Mouse (Mus musculus): Measurements from ENCODE around the gene Fam57b. TPM values are rescaled to one million over a fixed set of nuclear protein-coding genes. Genes with fewer than 3 reads are reported as not detected.
"Not testable (repeated sequence)": the region's sequence is repeated elsewhere in the genome, so short reads cannot be mapped to it uniquely, and the experiment has no call there.

Fam57b gene
- polyA plus RNA-seq, 1 experiment, result 1.9 TPM

GRCm38 (mm10) chr7:126776598-126777057, 20.8 kb upstream of the Fam57b start, which contains the start of gene Ypel3:
TSS of gene Ypel3 (plus strand) at chr7:126776955.
- under 1% methylated on average over 36 of the region's 37 CpGs for WGBS
- no peak for DNase-seq (ENCODE audit: low read depth, low spot score)

- no peak for DNase-seq (ENCODE audit: low read depth, low spot score)
- WGBS, result 53% methylated on average over 10 of the region's 10 CpGs
These were observed 20.0 kb upstream of the Fam57b start for GRCm38 (mm10) chr7:126777476-126777875.

GRCm38 (mm10) chr7:126778147-126778546, 19.3 kb upstream of the Fam57b start:
- WGBS, result 87% methylated on average over 3 of the region's 3 CpGs
- DNase-seq (ENCODE audit: low read depth, low spot score), result no peak

- DNase-seq (ENCODE audit: low read depth, low spot score), result not testable (repeated sequence)
- WGBS, result 75% methylated on average over 7 of the region's 7 CpGs
These were observed 18.4 kb upstream of the Fam57b start for GRCm38 (mm10) chr7:126779101-126779500.

GRCm38 (mm10) chr7:126779983-126780970, 17.2 kb upstream of the Fam57b start:
- whole genome bisulfite sequencing, result 3% methylated on average over 21 of the region's 21 CpGs
- no peak for DNase-seq (ENCODE audit: low read depth, low spot score)

GRCm38 (mm10) chr7:126780971-126781635, 16.4 kb upstream of the Fam57b start, which contains the start of gene Tbx6:
TSS of gene Tbx6 (plus strand) at chr7:126781483.
- 13% methylated on average over 22 of the region's 22 CpGs for WGBS
- no peak for DNase-seq (ENCODE audit: low read depth, low spot score)

- WGBS, result 67% methylated on average over 11 of the region's 11 CpGs
- DNase-seq (ENCODE audit: low read depth, low spot score), result no peak
These were observed 15.7 kb upstream of the Fam57b start for GRCm38 (mm10) chr7:126781661-126782370.

GRCm38 (mm10) chr7:126782693-126783092, 14.8 kb upstream of the Fam57b start:
- 73% methylated on average over 13 of the region's 13 CpGs for WGBS
- no peak for DNase-seq (ENCODE audit: low read depth, low spot score)

GRCm38 (mm10) chr7:126784469-126784868, 13.0 kb upstream of the Fam57b start:
- 80% methylated on average over 7 of the region's 7 CpGs for WGBS
- DNase-seq (ENCODE audit: low read depth, low spot score), result no peak

- DNase-seq (ENCODE audit: low read depth, low spot score), result no peak
These were observed 12.4 kb upstream of the Fam57b start for GRCm38 (mm10) chr7:126785056-126785455.

GRCm38 (mm10) chr7:126786142-126786541, 11.3 kb upstream of the Fam57b start:
- 91% methylated on average over 14 of the region's 14 CpGs for WGBS

More at GRCm38 (mm10) chr7:126785056-126785455, 12.4 kb upstream of the Fam57b start:
- WGBS, result 73% methylated on average over 4 of the region's 4 CpGs

GRCm38 (mm10) chr7:126789141-126789540, 8.3 kb upstream of the Fam57b start:
- 81% methylated on average over 4 of the region's 4 CpGs for whole genome bisulfite sequencing

More at GRCm38 (mm10) chr7:126786142-126786541, 11.3 kb upstream of the Fam57b start:
- DNase-seq (ENCODE audit: low read depth, low spot score), result no peak

GRCm38 (mm10) chr7:126791851-126792720, 5.4 kb upstream of the Fam57b start, which contains the start of gene Ppp4c:
TSS of gene Ppp4c (minus strand) at chr7:126792496.
- WGBS, result under 1% methylated on average over 79 of the region's 83 CpGs
- DNase-seq (ENCODE audit: low read depth, low spot score), result peak; percentile 92

More at GRCm38 (mm10) chr7:126789141-126789540, 8.3 kb upstream of the Fam57b start:
- DNase-seq (ENCODE audit: low read depth, low spot score), result no peak

- 19% methylated on average over 11 of the region's 11 CpGs for WGBS
- DNase-seq (ENCODE audit: low read depth, low spot score), result no peak
These were observed 4.6 kb upstream of the Fam57b start for GRCm38 (mm10) chr7:126792721-126793443.

- 74% methylated on average over 4 of the region's 4 CpGs for WGBS
- DNase-seq (ENCODE audit: low read depth, low spot score), result no peak
These were observed 3.8 kb upstream of the Fam57b start for GRCm38 (mm10) chr7:126793456-126794270.

- 65% methylated on average over 4 of the region's 4 CpGs for WGBS
- DNase-seq (ENCODE audit: low read depth, low spot score), result no peak
These were observed 3.2 kb upstream of the Fam57b start for GRCm38 (mm10) chr7:126794271-126794605.

All from large intestine, adult 2 months (tissue).